Mouse (Mus musculus): ENCODE measurements around the gene Ddb2. TPM values are rescaled to one million over a fixed set of nuclear protein-coding genes. Genes with fewer than 3 reads are reported as not detected.
A peak's percentile ranks its signal among the peaks of the same experiment; 100 is the strongest.

Gene Ddb2
- polyA plus RNA-seq, 1 experiment from 2014 or later: 12.6 TPM

DNA sequence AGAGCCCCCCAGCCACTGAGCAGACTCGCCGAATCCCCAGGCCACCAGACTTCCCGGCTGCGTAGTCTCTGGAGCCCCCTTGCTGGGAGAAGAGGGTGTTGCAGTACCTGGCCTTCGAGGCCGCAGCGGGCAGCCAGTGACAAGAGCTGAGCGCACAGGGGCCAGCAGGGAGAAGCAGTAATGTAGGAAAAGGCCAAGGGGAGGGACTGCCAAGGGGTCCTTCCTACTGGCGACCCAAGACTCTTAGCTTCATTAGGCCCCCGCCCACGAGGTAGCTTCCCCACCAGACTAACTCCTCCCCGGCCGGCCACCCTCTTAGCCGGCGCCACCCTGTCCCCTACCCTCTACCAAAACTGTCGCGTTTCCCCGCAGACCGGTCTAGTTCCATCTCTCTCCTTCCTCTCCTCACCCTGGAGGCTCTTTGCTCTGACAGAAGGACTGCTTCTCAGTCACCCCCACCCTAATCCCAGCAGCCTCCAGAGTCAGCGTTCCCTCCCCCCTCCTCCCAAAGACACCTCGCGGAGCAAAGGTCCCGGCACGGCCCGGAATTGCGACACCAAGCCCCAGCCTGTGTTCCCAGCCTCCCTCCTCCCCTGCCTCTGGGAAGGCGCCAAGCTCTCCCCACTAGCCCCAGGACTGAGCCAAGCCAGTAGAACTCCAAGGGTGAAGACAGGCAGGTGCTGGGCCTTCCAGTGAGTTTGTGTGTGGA lies 42.0 kb downstream of the Ddb2 start:
- no peak overlapping the region for H3K27ac ChIP-seq (replicated peaks; ENCODE audit: low read depth, low read length)
- no peaks in the 10 kb centered on the region for H3K9me3 ChIP-seq (replicated peaks; ENCODE audit: control insufficient read depth, low read length)
- peak overlapping the region; percentile 37 for H3K4me2 ChIP-seq (ENCODE audit: low read depth, low read length)
- H3K27me3 ChIP-seq (ENCODE audit: control insufficient read depth, insufficient read depth, low read length): no peaks in the 10 kb centered on the region
- H3K4me3 ChIP-seq (ENCODE audit: low read depth, low read length): peak overlapping the region; percentile 16; the same call in 1 of the 2 replicates
- peak; percentile 78 for DNase-seq (ENCODE audit: low spot score)
- H3K36me3 ChIP-seq (replicated peaks; ENCODE audit: control insufficient read depth, insufficient read depth, low read depth, low read length): no peaks in the 10 kb centered on the region
- H3K4me1 ChIP-seq (ENCODE audit: control insufficient read depth, insufficient read depth, low read length): no peaks in the 10 kb centered on the region
- H3K9ac ChIP-seq (replicated peaks; ENCODE audit: low read length): peak overlapping the region; percentile 10
- peak; percentile 89 for ATAC-seq (replicated peaks; ENCODE audit: insufficient number of reproducible peaks, low FRiP score, low TSS enrichment, low read depth)
- under 1% methylated on average over 27 of the region's 27 CpGs for WGBS

DNA sequence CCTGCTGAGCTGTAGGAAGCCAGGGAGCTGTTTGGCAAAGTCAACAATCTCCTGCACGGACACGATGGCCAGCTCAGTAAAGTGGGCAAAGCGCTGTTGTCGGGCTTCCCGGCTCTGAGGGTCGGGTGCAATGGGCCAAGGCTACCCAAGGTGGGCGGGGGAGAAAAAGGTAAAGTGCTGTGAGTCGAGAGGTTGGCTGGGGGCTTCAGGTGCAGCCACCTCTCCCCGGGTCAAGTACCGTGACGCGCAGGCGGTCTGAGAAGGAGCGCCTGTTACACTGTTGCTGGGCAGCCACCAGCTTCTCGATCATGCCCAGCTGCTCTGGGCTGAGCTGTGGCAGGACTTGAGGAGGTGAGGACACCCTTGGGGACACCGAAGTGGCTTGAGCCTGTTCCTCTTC lies 46.3 kb downstream of the Ddb2 start:
- no peak overlapping the region for H3K4me2 ChIP-seq (ENCODE audit: low read depth, low read length)
- H3K9ac ChIP-seq (replicated peaks; ENCODE audit: low read length): no peak overlapping the region
- H3K27me3 ChIP-seq (ENCODE audit: control insufficient read depth, insufficient read depth, low read length): no peaks in the 10 kb centered on the region
- DNase-seq (ENCODE audit: low spot score) (no peak), ATAC-seq (replicated peaks; ENCODE audit: insufficient number of reproducible peaks, low FRiP score, low TSS enrichment, low read depth) (no peak)
- H3K4me1 ChIP-seq (ENCODE audit: control insufficient read depth, insufficient read depth, low read length): no peaks in the 10 kb centered on the region
- no peaks in the 10 kb centered on the region for H3K36me3 ChIP-seq (replicated peaks; ENCODE audit: control insufficient read depth, insufficient read depth, low read depth, low read length)
- no peak overlapping the region for H3K27ac ChIP-seq (replicated peaks; ENCODE audit: low read depth, low read length)
- 82% methylated on average over 16 of the region's 16 CpGs for WGBS
- no peaks in the 10 kb centered on the region for H3K9me3 ChIP-seq (replicated peaks; ENCODE audit: control insufficient read depth, low read length)
- no peak overlapping the region for H3K4me3 ChIP-seq (ENCODE audit: low read depth, low read length)

DNA sequence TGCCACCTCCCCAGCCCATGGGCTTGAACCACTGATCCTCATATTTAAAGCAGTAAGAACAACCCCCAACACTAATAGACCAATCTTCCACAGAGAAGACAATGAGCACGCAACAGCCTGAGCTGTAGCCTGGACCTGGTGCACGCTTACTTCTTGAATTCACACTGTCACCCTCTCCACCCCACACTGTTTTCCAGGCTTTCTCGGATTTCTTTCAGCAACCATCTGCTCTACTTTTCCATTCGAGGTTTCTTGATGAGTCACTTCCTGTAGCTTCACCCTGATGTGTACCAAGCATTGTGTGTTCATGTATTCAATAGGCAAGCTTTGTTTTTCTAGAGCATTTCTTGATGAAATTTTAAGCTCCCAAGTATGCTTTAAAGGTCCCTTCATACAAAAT lies 49.4 kb downstream of the Ddb2 start:
- no peak overlapping the region for H3K9ac ChIP-seq (replicated peaks; ENCODE audit: low read length)
- ATAC-seq (replicated peaks; ENCODE audit: insufficient number of reproducible peaks, low FRiP score, low TSS enrichment, low read depth): no peak
- no peak overlapping the region for H3K4me2 ChIP-seq (ENCODE audit: low read depth, low read length)
- H3K9me3 ChIP-seq (replicated peaks; ENCODE audit: control insufficient read depth, low read length): no peaks in the 10 kb centered on the region
- H3K36me3 ChIP-seq (replicated peaks; ENCODE audit: control insufficient read depth, insufficient read depth, low read depth, low read length): no peaks in the 10 kb centered on the region
- no peak overlapping the region for H3K4me3 ChIP-seq (ENCODE audit: low read depth, low read length)
- H3K27ac ChIP-seq (replicated peaks; ENCODE audit: low read depth, low read length): no peak overlapping the region
- no peak for DNase-seq (ENCODE audit: low spot score)
- H3K27me3 ChIP-seq (ENCODE audit: control insufficient read depth, insufficient read depth, low read length): no peaks in the 10 kb centered on the region
- 65% methylated on average over 4 of the region's 4 CpGs for WGBS
- no peaks in the 10 kb centered on the region for H3K4me1 ChIP-seq (ENCODE audit: control insufficient read depth, insufficient read depth, low read length)

DNA sequence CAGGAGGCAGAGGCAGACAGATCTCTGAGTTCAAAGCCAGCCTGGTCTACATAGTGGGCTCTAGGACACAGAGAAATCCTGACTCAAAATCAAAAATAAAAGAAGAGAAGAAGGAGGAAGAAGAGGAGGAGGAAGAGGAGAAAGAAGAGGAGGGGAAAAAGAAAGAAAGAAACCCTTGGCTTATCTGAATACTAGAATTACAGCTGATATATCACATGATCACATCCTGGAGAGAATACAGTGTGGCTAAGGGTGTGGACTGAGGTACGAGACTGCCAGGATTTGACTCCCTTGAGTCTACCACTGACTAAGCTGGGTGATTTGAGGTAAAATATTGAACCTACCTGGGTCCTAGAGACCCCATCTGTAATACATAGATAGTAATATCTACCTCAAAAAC lies 50.6 kb downstream of the Ddb2 start:
- Histone ChIP-seq H3K27ac (replicated peaks; ENCODE audit: low read depth, low read length) (no peak overlapping the region), H3K4me1 (ENCODE audit: control insufficient read depth, insufficient read depth, low read length) (no peaks in the 10 kb centered on the region), H3K4me2 (ENCODE audit: low read depth, low read length) (no peak overlapping the region), H3K4me3 (ENCODE audit: low read depth, low read length) (no peak overlapping the region), H3K36me3 (replicated peaks; ENCODE audit: control insufficient read depth, insufficient read depth, low read depth, low read length) (no peaks in the 10 kb centered on the region), H3K27me3 (ENCODE audit: control insufficient read depth, insufficient read depth, low read length) (no peaks in the 10 kb centered on the region), H3K9ac (replicated peaks; ENCODE audit: low read length) (no peak overlapping the region), H3K9me3 (replicated peaks; ENCODE audit: control insufficient read depth, low read length) (no peaks in the 10 kb centered on the region)
- no peak for DNase-seq (ENCODE audit: low spot score)
- ATAC-seq (replicated peaks; ENCODE audit: insufficient number of reproducible peaks, low FRiP score, low TSS enrichment, low read depth): no peak
- WGBS: 81% methylated on average over 1 of the region's 1 CpGs

DNA sequence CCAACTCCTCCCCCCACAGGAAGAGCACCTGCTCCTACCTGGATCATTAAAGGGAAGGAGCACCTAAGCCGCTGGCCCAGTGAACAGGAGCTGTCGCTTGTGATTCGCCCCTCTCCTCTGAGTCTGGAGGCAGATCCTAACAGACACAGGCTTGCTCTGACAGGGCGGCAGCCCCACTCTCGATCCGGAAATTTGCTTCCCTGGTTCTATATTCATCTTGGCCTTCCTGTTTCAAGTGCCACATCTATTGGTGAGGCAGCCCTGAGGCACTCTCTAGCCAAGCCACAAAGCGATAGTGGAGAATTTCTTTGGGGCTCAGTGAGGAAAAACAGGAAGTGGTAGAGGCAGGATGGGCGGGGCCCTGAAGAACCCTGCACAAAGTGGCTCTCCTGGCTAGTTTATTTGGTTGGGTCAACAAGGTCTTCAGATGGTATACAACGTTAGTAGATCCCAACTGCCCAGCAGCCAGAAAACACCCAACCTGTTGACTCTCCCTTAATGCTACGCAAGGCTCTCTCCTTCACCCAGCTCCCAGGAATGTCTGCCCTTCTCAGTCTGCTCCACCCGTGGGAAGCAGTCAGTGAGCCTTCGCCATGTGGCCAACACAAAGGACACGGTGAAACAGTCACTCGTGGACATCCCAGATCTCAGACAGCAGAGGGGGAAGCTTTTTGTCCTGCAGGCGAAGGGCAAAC lies 52.9 kb downstream of the Ddb2 start, which contains the start of gene Madd:
Madd (minus strand) TSS at position 127 of the 695 bp plus-strand sequence.
- H3K9me3 ChIP-seq (replicated peaks; ENCODE audit: control insufficient read depth, low read length): no peaks in the 10 kb centered on the region
- peak within 1 kb of the TSS; percentile 68 for H3K9ac ChIP-seq (replicated peaks; ENCODE audit: low read length)
- no peaks in the 10 kb centered on the region for H3K4me1 ChIP-seq (ENCODE audit: control insufficient read depth, insufficient read depth, low read length)
- peak within 1 kb of the TSS; percentile 78 for H3K4me2 ChIP-seq (ENCODE audit: low read depth, low read length)
- ATAC-seq (replicated peaks; ENCODE audit: insufficient number of reproducible peaks, low FRiP score, low TSS enrichment, low read depth): no peak
- DNase-seq (ENCODE audit: low spot score): no peak
- no peaks in the 10 kb centered on the region for H3K36me3 ChIP-seq (replicated peaks; ENCODE audit: control insufficient read depth, insufficient read depth, low read depth, low read length)
- 67% methylated on average over 15 of the region's 15 CpGs for WGBS
- H3K4me3 ChIP-seq (ENCODE audit: low read depth, low read length): peak within 1 kb of the TSS; percentile 87
- no peaks in the 10 kb centered on the region for H3K27me3 ChIP-seq (ENCODE audit: control insufficient read depth, insufficient read depth, low read length)
- peak within 1 kb of the TSS; percentile 72 for H3K27ac ChIP-seq (replicated peaks; ENCODE audit: low read depth, low read length)

DNA sequence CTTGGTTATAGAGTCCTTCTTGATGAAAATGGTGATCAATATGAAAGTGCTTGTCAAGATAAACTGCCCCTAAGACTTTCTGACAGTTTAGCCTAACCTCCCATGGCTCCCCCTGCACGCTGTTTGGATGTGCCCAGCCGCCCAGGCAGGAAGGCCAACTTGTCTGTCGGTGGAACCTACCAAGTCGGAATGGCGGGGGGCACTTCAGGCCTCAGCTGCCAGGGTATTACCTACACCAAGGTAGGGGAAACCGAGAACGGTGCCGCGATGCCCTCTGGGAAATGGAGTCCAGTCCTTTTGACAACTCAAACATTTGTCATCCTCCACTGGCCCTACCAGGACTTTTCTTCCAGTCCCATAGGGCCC lies 53.7 kb downstream of the Ddb2 start:
- no peaks in the 10 kb centered on the region for H3K36me3 ChIP-seq (replicated peaks; ENCODE audit: control insufficient read depth, insufficient read depth, low read depth, low read length)
- peak; percentile 96 for DNase-seq (ENCODE audit: low spot score)

DNA sequence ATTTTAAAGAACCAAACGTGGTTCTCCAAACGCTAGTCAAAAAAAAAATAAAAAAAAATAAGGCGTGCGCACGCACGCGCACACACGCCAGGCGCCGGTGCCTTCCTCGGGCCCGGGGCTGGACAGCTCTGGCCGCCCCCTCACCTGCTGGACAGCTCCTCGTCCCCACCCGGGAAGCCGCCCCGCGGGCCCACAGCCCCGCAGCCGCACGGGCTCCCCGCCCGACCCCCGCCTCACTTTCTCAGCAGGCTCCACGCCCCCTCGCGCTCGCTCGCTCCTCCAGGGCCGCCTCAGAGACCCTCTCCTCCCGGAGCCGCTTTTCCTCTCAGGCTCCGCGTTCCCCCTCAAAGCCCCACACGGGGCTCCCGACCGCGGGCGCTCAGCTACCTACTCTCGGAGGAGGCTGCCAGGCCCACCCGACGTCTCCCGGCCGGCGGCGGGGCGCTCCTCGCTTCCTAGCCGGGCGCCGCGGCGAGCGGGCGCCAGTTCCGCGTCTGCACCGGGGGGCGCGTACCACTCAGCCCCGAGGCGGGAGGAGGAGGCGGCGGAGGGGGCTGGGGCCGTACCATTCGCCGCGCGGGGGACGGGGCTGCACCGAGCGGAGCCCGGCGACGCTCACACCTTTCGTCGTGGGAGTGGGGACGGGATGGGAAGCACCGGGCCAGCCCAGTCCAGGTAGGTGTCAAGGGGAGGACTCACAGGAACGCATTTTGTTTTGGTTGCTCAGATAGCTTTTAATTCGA lies 54.2 kb downstream of the Ddb2 start:
- Histone ChIP-seq H3K36me3 (replicated peaks; ENCODE audit: control insufficient read depth, insufficient read depth, low read depth, low read length) (no peaks in the 10 kb centered on the region), H3K9ac (replicated peaks; ENCODE audit: low read length) (peak overlapping the region; percentile 68), H3K9me3 (replicated peaks; ENCODE audit: control insufficient read depth, low read length) (no peaks in the 10 kb centered on the region), H3K27ac (replicated peaks; ENCODE audit: low read depth, low read length) (peak overlapping the region; percentile 72), H3K4me2 (ENCODE audit: low read depth, low read length) (peak overlapping the region; percentile 78), H3K27me3 (ENCODE audit: control insufficient read depth, insufficient read depth, low read length) (no peaks in the 10 kb centered on the region), H3K4me1 (ENCODE audit: control insufficient read depth, insufficient read depth, low read length) (no peaks in the 10 kb centered on the region), H3K4me3 (ENCODE audit: low read depth, low read length) (peak overlapping the region; percentile 87)
- ATAC-seq (replicated peaks; ENCODE audit: insufficient number of reproducible peaks, low FRiP score, low TSS enrichment, low read depth) (peak; percentile 94), DNase-seq (ENCODE audit: low spot score) (peak; percentile 84)
- under 1% methylated on average over 67 of the region's 81 CpGs for WGBS

More for the DNA sequence above, 53.7 kb downstream of the Ddb2 start:
- H3K4me3 ChIP-seq (ENCODE audit: low read depth, low read length): peak overlapping the region; percentile 87
- no peaks in the 10 kb centered on the region for H3K27me3 ChIP-seq (ENCODE audit: control insufficient read depth, insufficient read depth, low read length)
- H3K4me1 ChIP-seq (ENCODE audit: control insufficient read depth, insufficient read depth, low read length): no peaks in the 10 kb centered on the region
- H3K4me2 ChIP-seq (ENCODE audit: low read depth, low read length): peak overlapping the region; percentile 78
- ATAC-seq (replicated peaks; ENCODE audit: insufficient number of reproducible peaks, low FRiP score, low TSS enrichment, low read depth): peak; percentile 94
- peak overlapping the region; percentile 72 for H3K27ac ChIP-seq (replicated peaks; ENCODE audit: low read depth, low read length)
- H3K9me3 ChIP-seq (replicated peaks; ENCODE audit: control insufficient read depth, low read length): no peaks in the 10 kb centered on the region
- peak overlapping the region; percentile 68 for H3K9ac ChIP-seq (replicated peaks; ENCODE audit: low read length)
- whole genome bisulfite sequencing: under 1% methylated on average over 9 of the region's 9 CpGs

Measured in embryonic facial prominence, embryonic 11.5 days (tissue).